Mouse (Mus musculus) forebrain, embryonic 11.5 days (tissue): Measurements from ENCODE around the gene Atp6v1c2. TPM values are rescaled to one million over a fixed set of nuclear protein-coding genes. Genes with fewer than 3 reads are reported as not detected.

Experiments used
- ATAC-seq: fragments of 200-750 bp; cut with Nextera tagmentation; replicated peaks from 2 replicates; pipeline ENCODE4 v1.8.0; 2017; ENCODE audit warnings: moderate TSS enrichment; ENCODE audit not compliant: low FRiP score
- DNase-seq: peaks from one replicate; pipeline ENCODE4 v3.0.0-alpha.2; 2017; ENCODE audit warnings: low spot score
- H3K27ac ChIP-seq: fragments of 300-500 bp; sonication (generic); 2 replicates; pipeline ENCODE4 v1.5.1; 2014; ENCODE audit warnings: low read depth, low read length
- H3K27me3 ChIP-seq: fragments of 300-500 bp; sonication (generic); 2 replicates; pipeline ENCODE4 v1.6.1; 2014; ENCODE audit warnings: mild to moderate bottlenecking, low read length, mixed read lengths; ENCODE audit not compliant: control insufficient read depth, insufficient read depth
- H3K36me3 ChIP-seq: fragments of 300-500 bp; sonication (generic); 2 replicates; pipeline ENCODE4 v1.6.1; 2014; ENCODE audit warnings: mild to moderate bottlenecking, low read length, moderate library complexity, mixed read lengths; ENCODE audit not compliant: control insufficient read depth, insufficient read depth
- H3K4me1 ChIP-seq: fragments of 300-500 bp; sonication (generic); replicated peaks from 2 replicates; pipeline ENCODE4 v1.6.1; 2014; ENCODE audit warnings: low read length, mixed read lengths; ENCODE audit not compliant: control insufficient read depth, insufficient read depth
- H3K4me2 ChIP-seq: fragments of 300-500 bp; sonication (generic); 2 replicates; pipeline ENCODE4 v1.6.1; 2014; ENCODE audit warnings: low read depth, mild to moderate bottlenecking, low read length, moderate library complexity, mixed read lengths; ENCODE audit not compliant: severe bottlenecking
- H3K4me3 ChIP-seq: fragments of 300-500 bp; sonication (generic); 2 replicates; pipeline ENCODE4 v1.5.1; 2014; ENCODE audit warnings: low read depth, low read length
- H3K9ac ChIP-seq: fragments of 300-500 bp; sonication (generic); 2 replicates; pipeline ENCODE4 v1.6.1; 2014; ENCODE audit warnings: low read length
- H3K9me3 ChIP-seq: fragments of 300-500 bp; sonication (generic); 2 replicates; pipeline ENCODE4 v1.6.1; 2016; ENCODE audit warnings: low read length, mixed read lengths; ENCODE audit not compliant: control insufficient read depth
- WGBS: fragments of 180-500 bp; shearing (Covaris S2); extraction: QIAGEN DNeasy Blood & Tissue Kit; methylation state at CpG from one replicate; pipeline ENCODE4 v1.1.7; 2014; 5-methylcytosine and 5-hydroxymethylcytosine counted together
- polyA plus RNA-seq: library from polyadenylated mRNA; unstranded; fragments of >200 nt; fragmentation: Nextera tagmentation; extraction: Ambion mirVana; gene quantifications from 2 replicates; pipeline ENCODE4 v1.2.1, GENCODE M21; 2014

Gene Atp6v1c2
- polyA plus RNA-seq, 1 experiment from 2014 or later, result 0.39 TPM

DNA sequence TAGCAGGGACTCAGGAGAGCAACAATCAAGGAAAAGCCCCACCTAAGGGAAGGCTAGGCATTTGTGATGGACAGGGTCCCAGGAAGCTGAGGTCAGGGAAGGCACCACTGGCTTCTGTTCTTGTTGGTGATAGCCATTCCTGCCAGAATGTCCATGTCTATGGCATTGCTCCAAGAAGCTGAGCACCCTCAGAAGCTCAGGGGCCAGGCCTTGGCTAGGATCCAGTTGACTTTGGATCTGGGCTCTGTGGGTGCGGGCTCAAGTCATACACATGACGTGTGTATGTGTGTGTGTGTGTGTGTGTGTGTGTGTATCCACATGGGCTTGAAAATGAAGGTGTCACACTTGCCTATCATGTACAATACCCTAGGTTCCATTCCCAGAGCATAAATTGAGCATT, 39.2 kb downstream of the Atp6v1c2 start:
- Histone ChIP-seq H3K9me3 (no peaks in the 10 kb centered on the region), H3K4me1 (no peaks in the 10 kb centered on the region), H3K9ac (no peak overlapping the region), H3K27ac (no peak overlapping the region), H3K4me2 (no peak overlapping the region), H3K36me3 (peaks cover 2% of the 10 kb centered on the region; the same call in 1 of the 2 replicates), H3K4me3 (no peak overlapping the region), H3K27me3 (no peaks in the 10 kb centered on the region)
- DNase-seq, result no peak
- 84% methylated on average over 2 of the region's 2 CpGs for WGBS
- no peak for ATAC-seq

DNA sequence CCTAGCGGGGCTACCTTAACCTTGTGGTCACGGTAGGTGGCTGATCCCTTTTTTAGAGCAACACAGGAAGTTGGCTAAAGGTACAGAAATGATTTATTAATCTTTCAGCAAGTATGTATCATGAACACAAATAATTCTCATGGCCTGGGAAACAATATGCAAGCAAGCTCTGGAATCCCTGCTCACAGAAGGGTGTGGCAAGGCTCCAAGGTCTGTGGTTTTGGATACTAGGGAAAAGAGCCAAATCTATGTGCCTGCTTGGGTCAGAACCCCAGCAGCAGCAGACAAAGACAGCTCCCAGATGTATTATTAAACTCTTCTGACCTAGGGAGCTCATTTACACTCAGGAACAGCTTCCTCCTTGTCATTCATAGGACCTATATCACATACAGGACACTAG, 40.1 kb downstream of the Atp6v1c2 start:
- 86% methylated on average over 2 of the region's 2 CpGs for WGBS
- ATAC-seq (no peak), DNase-seq (no peak)
- Histone ChIP-seq H3K9ac (no peak overlapping the region), H3K27ac (no peak overlapping the region), H3K4me3 (no peak overlapping the region), H3K4me1 (no peaks in the 10 kb centered on the region), H3K4me2 (no peak overlapping the region), H3K36me3 (peaks cover 2% of the 10 kb centered on the region; the same call in 1 of the 2 replicates), H3K27me3 (no peaks in the 10 kb centered on the region), H3K9me3 (no peaks in the 10 kb centered on the region)

DNA sequence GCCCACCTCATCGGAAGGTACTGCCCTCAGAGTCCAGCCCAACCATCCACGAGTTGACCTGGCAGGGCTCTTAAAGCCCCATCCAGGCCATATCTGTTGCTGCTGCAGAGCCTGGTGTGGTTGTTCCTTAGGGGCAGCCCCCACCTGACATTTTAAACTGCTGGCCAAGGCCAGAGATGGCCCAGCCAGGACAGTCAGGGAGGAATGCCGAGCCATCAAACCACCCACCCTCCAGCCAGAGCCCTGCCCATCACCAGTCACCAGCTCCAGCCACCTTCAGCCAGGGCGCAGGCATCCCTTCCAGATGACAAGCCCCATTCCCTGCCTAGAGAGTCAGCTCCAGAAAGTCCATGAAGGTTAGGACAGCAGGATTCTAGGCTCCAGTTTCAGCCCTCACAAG, 40.7 kb downstream of the Atp6v1c2 start:
- Histone ChIP-seq H3K4me2 (no peak overlapping the region), H3K27ac (no peak overlapping the region), H3K9ac (no peak overlapping the region), H3K36me3 (peaks cover 8% of the 10 kb centered on the region; the same call in 1 of the 2 replicates), H3K4me3 (no peak overlapping the region), H3K4me1 (no peaks in the 10 kb centered on the region), H3K9me3 (no peaks in the 10 kb centered on the region), H3K27me3 (no peaks in the 10 kb centered on the region)
- no peak for ATAC-seq
- 79% methylated on average over 4 of the region's 4 CpGs for WGBS
- DNase-seq, result no peak

- no peak overlapping the region for H3K27ac ChIP-seq
- no peak overlapping the region for H3K9ac ChIP-seq
- H3K27me3 ChIP-seq, result no peaks in the 10 kb centered on the region
- no peak overlapping the region for H3K4me3 ChIP-seq
- no peak for ATAC-seq
- H3K36me3 ChIP-seq, result peaks cover 24% of the 10 kb centered on the region; the same call in 1 of the 2 replicates
- DNase-seq, result no peak
- H3K9me3 ChIP-seq, result no peaks in the 10 kb centered on the region
- no peak overlapping the region for H3K4me2 ChIP-seq
- H3K4me1 ChIP-seq, result peaks cover 1% of the 10 kb centered on the region; the same call in 1 of the 2 replicates
- WGBS, result 84% methylated on average over 7 of the region's 7 CpGs
Observed at GRCm38 (mm10) chr12:17273841-17274240, 55.3 kb downstream of the Atp6v1c2 start.

DNA sequence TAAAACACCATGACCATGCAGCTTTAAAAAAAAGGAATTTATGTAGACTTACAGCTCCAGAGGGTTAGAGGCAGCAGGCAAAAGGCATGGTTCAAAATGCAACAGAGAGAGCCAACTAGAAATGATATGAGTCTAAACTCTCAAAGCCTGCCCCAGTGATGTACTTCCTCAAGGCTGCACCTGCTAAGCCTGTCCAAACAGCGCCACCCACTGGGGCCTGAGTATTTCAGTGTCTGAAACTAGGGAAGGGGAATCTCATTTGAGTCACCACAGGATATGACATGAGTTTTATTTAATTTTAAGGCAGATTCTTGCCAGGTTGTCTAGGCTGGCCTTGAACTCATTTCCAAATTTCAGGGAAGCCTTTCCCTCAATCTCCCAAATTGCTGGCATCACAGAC, 57.9 kb downstream of the Atp6v1c2 start:
- no peak for ATAC-seq

GRCm38 (mm10) chr12:17267316-17267715, 61.8 kb downstream of the Atp6v1c2 start:
- 19% methylated on average over 4 of the region's 4 CpGs for WGBS
- Histone ChIP-seq H3K27me3 (no peaks in the 10 kb centered on the region), H3K9me3 (no peaks in the 10 kb centered on the region), H3K4me2 (peak overlapping the region; percentile 81), H3K4me1 (peaks cover 7% of the 10 kb centered on the region), H3K9ac (peak overlapping the region; percentile 90), H3K4me3 (peak overlapping the region; percentile 87), H3K36me3 (peaks cover 4% of the 10 kb centered on the region; the same call in 1 of the 2 replicates), H3K27ac (no peak overlapping the region)
- DNase-seq (no peak), ATAC-seq (no peak)

More for the DNA sequence above, 57.9 kb downstream of the Atp6v1c2 start:
- no peaks in the 10 kb centered on the region for H3K27me3 ChIP-seq
- no peak overlapping the region for H3K4me3 ChIP-seq
- WGBS, result 74% methylated on average over 1 of the region's 1 CpGs
- no peak overlapping the region for H3K4me2 ChIP-seq
- H3K9me3 ChIP-seq, result no peaks in the 10 kb centered on the region
- no peak overlapping the region for H3K9ac ChIP-seq
- H3K4me1 ChIP-seq, result peaks cover 7% of the 10 kb centered on the region
- H3K36me3 ChIP-seq, result peaks cover 13% of the 10 kb centered on the region; the same call in 1 of the 2 replicates
- H3K27ac ChIP-seq, result no peak overlapping the region
- no peak for DNase-seq

DNA sequence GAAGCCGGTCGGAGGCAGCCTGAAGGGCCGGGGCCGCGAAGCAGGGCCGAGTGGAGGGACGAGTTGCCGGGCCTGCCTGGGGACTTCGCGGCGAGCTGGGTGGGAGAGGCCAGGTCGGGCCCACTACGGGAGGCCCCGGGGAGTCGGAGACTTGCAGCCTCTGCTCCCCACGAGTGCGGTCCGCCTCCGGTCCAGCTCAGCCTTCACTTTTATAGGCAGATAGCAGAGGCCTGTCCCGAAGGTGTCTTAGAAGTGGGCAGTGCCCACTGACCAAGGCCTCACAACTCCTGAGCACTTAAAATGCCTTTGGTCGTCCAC, 62.5 kb downstream of the Atp6v1c2 start:
- H3K9ac ChIP-seq, result peak overlapping the region; percentile 90
- ATAC-seq (peak; percentile 78), DNase-seq (no peak)
- H3K4me2 ChIP-seq, result peak overlapping the region; percentile 81
- peaks cover 7% of the 10 kb centered on the region for H3K4me1 ChIP-seq
- H3K27me3 ChIP-seq, result no peaks in the 10 kb centered on the region
- H3K27ac ChIP-seq, result 0 out of 2 replicates have a peak overlapping the region, but pooled peaks have one; percentile 37
- under 1% methylated on average over 21 of the region's 21 CpGs for WGBS
- H3K36me3 ChIP-seq, result peaks cover 4% of the 10 kb centered on the region; the same call in 1 of the 2 replicates
- H3K4me3 ChIP-seq, result peak overlapping the region; percentile 87
- H3K9me3 ChIP-seq, result no peaks in the 10 kb centered on the region

DNA sequence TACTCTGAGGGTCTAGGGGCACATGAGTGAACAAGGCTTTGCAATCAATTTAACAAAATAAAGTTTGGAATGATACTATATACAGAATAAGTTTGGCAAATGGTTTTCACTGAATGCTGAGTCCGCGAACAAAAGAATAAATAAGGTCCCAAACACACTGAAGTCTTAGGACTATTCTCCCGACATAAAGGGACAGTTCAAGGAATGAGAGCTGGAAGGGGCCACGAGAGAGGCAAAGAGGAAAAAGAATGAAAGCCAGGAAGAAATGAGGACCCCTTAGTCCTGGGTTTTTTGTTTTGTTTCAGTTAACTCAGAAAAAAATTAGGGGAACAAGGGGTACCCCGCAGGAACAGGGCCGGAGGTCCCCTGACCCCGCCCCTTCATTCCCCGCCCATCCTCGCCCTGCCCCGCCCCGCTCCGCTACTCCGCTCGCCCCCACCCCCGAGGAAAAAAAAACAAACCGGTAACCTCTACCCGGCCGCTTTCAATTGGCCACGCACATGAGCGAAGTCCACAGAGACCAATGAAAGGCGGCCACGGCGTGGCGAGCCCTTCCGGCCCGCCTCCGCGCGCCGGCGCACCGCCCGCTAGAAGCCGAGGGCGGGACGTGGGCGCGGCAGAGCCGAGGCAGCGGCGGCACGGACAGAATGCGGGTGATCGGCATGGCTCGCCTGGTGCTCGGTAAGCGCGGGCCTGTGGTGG, 63.0 kb downstream of the Atp6v1c2 start, which contains the start of gene Pdia6:
Gene Pdia6, plus strand, starts transcription at position 575 of the 702 bp plus-strand sequence.
- DNase-seq (peak; percentile 96), ATAC-seq (peak; percentile 99)
- Histone ChIP-seq H3K27ac (0 out of 2 replicates have a peak within 1 kb of the TSS, but pooled peaks have one; percentile 37), H3K36me3 (peaks cover 2% of the 10 kb centered on the region; the same call in 1 of the 2 replicates), H3K4me2 (peak within 1 kb of the TSS; percentile 81), H3K4me1 (peaks cover 7% of the 10 kb centered on the region), H3K9ac (peak within 1 kb of the TSS; percentile 90), H3K9me3 (no peaks in the 10 kb centered on the region), H3K27me3 (no peaks in the 10 kb centered on the region), H3K4me3 (peak within 1 kb of the TSS; percentile 87)
- 2% methylated on average over 47 of the region's 48 CpGs for WGBS

DNA sequence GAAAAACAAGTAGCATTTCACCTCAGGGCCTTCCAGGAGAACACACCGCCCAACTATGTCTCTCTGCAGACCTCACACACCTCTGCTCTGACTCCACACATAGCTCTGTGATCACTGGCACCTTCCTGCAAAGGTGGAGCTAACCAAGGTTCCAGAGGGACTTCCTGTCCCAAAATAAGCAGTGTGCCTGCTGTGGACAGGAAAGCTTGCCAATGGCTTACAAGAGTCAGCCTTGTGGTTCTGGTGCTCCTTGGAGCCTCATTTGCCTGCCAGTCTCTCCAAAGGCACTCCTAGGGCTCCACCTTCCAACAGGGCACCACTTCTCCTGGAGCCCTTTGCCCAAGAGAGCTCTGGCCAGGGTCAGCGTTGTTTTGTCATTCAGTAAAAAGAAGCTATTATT, 64.3 kb downstream of the Atp6v1c2 start:
- ATAC-seq (no peak), DNase-seq (no peak)
- Histone ChIP-seq H3K27me3 (no peaks in the 10 kb centered on the region), H3K4me3 (no peak overlapping the region), H3K27ac (no peak overlapping the region), H3K36me3 (no peaks in the 10 kb centered on the region), H3K4me1 (peaks cover 7% of the 10 kb centered on the region), H3K9ac (no peak overlapping the region), H3K9me3 (no peaks in the 10 kb centered on the region), H3K4me2 (no peak overlapping the region)
- 94% methylated on average over 2 of the region's 2 CpGs for WGBS
